Mouse (Mus musculus) neural tube, embryonic 10.5 days (tissue): ENCODE data around the gene Cyp51.
"Not testable (repeated sequence)": the region's sequence is repeated elsewhere in the genome, so short reads cannot be mapped to it uniquely, and the experiment has no call there.

Experiments
- DNase-seq: peaks from one replicate; pipeline ENCODE4 v3.0.0-alpha.2; 2017; ENCODE audit warnings: low spot score; ENCODE audit errors: extremely low spot score

The Cyp51 gene

GRCm38 (mm10) chr5:4104341-4105040, at the start of gene Cyp51:
Gene Cyp51, minus strand, starts transcription at chr5:4104746.
- peak; percentile 93 for DNase-seq

DNA sequence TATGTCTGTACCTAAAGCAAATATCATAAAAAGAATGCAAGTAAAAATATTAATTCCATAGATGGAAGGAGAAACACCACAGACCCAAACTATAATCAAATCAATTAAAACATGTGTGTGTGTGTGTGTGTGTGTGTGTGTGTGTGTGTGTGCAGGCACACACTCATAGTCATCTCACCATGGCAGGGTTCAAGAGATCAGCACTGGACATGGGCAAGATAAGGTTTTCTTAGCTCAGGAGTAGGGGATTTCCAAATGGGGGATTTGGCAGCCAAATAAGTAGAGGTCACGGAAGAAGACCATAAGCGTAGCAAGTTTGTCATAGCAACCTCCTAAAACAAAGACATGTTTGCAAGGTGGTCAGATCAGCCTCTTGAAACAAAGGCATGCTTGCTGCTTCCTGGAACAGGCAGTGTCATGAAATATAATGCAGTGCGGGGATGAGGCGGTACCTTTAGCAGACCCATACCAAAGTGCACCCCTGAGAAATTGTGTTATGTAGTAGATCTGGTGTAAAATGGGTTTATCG, 8.1 kb upstream of the Cyp51 start:
- no peak for DNase-seq

DNA sequence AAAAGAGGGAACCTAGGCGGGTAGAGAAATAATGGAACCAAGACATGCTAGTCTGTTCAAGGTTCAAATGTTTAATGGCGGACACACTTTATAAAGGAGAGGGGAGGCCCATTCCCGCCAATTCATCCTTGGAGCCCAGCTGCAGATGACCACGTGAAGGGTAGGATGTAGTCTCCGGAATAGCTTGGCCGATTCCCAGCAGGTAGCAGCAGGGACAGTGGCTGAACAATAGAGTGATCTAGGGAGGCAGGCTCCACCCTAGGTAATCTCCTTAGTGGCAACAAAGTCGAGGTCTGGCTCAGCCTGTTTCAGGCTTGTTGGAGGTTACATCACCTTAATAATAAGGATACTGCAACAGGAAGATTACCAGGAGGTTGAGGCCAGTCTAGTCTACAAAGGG, 2.5 kb upstream of the Cyp51 start:
- not testable (repeated sequence) for DNase-seq

- DNase-seq = no peak
Measured at GRCm38 (mm10) chr5:4105651-4106186, 1.2 kb upstream of the Cyp51 start.

DNA sequence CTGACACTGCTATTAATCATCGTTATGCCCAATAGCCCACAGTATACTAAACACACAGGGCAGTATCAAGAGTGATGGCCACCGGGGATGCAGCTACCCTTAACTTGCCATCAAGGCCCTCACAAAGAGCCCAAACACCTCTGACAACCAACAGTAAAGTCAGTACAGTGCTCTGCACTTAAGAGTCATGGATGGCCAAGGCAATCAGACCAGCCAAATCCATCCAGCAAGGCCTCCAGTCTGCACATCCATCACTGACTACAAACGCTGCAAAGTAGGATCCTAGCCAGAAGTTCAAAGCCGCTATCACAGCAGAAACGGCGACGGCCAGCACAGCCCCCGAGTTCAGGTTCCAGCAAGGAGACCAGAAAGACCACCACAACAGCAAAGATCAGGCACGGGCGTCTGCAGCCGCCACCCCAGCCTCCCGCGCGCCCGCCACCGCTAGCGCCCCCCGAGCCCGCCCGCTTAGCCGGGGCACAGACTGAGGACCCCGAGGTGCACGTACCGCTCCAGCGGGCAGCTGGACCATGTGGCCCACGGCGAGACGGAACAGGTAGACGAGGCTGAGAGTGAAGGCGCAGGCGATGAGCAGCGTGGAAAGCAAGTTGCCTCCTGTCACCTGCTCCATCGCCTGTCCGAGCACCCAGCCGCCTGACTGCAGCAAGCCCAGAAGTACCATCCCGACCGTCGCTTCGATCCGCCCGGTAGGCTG, 763 bp downstream of the Cyp51 start:
- DNase-seq = no peak

DNA sequence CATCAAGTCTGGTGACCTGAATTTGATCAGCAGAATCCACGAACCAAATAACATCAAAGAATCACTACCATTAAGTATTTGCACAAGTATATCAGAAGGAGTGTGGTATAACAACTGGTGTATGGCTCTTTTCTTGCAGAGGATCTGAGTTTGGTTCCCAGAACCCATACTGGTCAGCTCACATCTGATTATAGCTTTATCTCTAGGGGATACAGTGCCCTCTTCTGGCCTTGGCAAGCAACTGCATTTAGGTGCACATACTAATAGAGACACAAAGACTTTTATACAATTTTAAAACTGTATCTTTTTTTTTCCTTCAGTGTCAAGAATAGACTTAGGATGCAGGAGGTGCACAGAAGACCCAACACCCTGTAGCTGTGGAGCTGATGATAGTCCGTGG, 2.8 kb downstream of the Cyp51 start:
- DNase-seq = no peak

- DNase-seq = no peak
Measured at GRCm38 (mm10) chr5:4101031-4101430, 3.5 kb downstream of the Cyp51 start.

DNA sequence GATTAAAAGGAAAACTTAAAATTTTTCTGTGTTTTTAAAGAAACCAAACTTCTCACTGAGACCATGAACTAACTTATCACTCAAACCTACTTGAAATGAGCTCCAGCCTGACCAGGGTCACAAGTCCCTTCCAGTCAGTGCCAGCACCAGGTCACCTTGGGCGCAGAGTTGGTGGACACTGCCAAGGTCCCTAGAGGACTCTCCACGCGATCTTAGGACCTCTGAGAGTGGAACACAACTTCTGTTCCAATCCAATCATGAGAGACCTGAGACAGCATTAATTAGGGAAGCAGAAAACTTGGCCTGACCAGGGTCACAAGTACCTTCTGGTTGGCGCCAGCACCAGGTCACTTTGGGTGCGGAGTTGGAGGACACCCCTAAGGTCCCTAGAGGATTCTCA, 10.1 kb downstream of the Cyp51 start:
- DNase-seq = peak; percentile 1

DNA sequence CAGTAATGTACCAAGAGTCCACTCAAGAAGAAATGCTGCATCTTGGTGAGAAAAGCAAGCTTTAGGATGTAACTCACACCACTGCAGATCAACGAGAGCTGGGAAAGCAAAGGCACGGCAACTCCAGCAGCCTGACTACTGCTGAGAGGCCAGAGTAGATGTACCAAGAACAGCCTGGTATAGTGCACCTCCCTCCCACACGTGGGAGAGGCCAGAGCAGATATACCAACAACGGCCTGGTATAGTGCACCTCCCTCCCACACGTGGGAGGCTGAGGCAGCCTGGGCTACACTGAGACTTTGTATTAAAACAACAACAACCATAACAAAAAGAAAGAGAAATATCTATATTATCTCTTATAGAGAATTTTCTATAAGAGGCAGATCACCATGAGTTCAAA, 16.4 kb downstream of the Cyp51 start:
- no peak for DNase-seq

DNA sequence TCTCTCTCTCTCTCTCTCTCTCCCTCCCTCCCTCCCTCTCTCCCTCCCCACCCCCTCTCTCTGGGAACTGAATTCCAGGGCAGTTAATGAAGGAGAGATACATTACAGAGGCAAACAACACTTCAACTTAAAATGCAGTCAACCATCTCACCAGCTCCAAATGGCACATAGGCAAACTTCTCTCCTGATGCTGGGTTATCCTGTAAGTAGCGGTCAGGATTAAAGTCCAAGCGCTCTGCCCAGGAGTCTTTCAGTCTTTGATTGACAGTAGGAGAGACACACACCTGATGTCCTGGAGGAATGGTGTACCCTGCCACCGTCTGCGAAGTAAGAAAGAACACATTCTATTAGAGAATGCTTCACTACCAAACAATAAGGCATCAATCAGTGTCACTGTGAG, 18.2 kb downstream of the Cyp51 start:
- peak; percentile 10 for DNase-seq

- DNase-seq = peak; percentile 10
Measured at GRCm38 (mm10) chr5:4084948-4085347, 19.6 kb downstream of the Cyp51 start.

DNA sequence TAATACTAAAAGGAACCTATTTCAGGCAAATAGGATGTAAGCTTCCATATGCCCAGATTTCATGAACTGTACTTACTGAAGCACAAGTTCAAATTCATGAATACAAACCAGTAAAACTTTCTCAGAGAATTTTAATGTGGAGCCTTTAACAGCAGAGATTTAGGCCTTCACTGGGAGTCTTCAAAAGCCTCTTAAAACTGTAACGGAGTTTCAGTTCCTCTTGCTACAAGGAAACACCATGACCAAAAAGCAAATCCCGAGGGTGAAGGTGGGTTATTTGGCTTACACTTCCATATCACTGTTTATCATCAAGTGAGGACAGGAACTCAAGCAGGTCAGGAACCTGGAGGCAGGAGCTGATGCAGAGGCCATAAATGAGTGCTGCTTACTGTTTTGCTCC, 23.0 kb downstream of the Cyp51 start:
- peak; percentile 10 for DNase-seq

DNA sequence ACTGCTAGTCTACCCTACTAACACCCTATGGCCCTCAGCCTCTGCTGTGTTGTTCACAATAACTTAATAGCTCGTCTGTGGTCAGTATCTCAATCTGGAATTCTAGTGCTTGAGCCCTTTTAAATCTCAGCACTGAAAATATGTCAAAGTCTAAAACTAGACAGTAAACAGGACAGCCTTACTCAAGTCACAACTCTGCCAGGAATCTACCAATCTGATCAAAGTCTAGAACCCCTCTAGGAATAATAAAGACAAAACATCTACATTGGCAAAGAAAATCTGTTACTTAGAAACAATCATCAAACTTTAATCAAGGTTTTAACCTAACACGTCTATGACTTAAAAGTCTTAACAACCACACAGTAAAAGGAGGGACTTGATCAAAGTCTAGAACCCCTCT, 23.7 kb downstream of the Cyp51 start:
- DNase-seq = peak; percentile 3

GRCm38 (mm10) chr5:4079086-4079485, 25.5 kb downstream of the Cyp51 start:
- DNase-seq = no peak

DNA sequence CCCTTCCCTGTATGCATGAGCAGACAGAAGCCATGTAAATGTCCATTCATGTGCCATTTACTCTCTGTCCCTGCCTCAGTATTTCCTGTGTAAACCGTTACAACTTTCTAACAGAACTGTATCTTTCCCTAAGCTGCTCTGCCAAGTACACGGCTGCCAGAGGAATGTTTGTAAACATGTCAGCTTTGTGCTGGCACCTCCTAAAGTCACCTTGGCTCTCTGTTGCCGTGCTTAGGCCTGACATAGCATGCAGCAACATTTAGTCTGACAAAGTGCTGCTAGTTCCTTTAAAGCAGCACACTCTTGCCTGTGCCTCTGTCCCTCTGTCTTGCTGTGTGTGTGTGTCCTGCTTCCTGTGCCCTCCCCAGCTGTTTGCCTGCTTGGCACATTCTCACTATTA, 37.3 kb downstream of the Cyp51 start:
- DNase-seq = no peak

- no peak for DNase-seq
Measured at GRCm38 (mm10) chr5:4066476-4067115, 38.0 kb downstream of the Cyp51 start.

GRCm38 (mm10) chr5:4060313-4060712, 44.2 kb downstream of the Cyp51 start:
- no peak for DNase-seq

DNA sequence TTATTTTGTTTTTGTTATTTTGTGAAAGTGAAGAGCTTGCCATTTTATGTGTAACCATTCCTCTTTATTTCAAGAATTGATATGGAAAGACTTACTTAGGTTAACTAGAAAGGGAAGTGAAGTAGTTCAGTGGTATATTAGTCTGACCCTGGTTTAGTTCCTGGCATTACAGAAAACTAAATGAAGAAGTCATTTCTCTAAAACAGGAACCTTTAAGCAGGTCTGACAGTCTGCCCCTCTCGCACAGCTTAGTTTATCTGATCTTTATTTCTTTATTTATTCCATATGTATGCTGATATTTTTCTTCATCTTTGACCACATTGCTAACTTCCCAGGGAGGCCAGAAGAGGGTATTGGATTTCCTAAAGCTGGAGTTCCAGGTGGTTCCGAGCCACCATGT, 63.6 kb downstream of the Cyp51 start:
- no peak for DNase-seq

- no peak for DNase-seq
Measured at GRCm38 (mm10) chr5:4040372-4040771, 64.2 kb downstream of the Cyp51 start.

GRCm38 (mm10) chr5:4039351-4039750, 65.2 kb downstream of the Cyp51 start:
- DNase-seq = no peak

- no peak for DNase-seq
Measured at GRCm38 (mm10) chr5:4036686-4037085, 67.9 kb downstream of the Cyp51 start.

DNA sequence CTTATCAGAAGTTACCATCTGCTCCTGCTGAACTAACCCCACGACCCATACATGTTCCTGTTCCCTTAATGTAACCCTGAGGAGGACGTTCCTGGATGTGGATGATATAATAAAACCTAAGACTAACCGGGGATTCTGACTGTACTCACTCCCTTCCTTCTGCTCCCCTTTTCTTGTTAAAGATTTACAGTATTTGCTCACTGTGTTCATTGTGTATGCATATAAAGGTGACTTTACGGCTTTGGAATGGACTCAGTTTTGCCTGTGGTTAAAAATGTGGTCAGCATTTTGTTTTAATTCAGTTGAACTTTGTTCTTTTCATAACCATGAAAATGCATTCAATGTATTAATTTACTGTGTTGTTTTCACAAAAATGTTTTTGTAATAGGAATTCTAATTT, 72.7 kb downstream of the Cyp51 start:
- no peak for DNase-seq
